Mouse (Mus musculus): ENCODE measurements around the gene Pcdh7. TPM values are rescaled to one million over a fixed set of nuclear protein-coding genes. Genes with fewer than 3 reads are reported as not detected.
A peak's percentile ranks its signal among the peaks of the same experiment; 100 is the strongest.

Gene Pcdh7
- polyA plus RNA-seq, 1 experiment from 2014 or later, result 22.8 TPM

DNA sequence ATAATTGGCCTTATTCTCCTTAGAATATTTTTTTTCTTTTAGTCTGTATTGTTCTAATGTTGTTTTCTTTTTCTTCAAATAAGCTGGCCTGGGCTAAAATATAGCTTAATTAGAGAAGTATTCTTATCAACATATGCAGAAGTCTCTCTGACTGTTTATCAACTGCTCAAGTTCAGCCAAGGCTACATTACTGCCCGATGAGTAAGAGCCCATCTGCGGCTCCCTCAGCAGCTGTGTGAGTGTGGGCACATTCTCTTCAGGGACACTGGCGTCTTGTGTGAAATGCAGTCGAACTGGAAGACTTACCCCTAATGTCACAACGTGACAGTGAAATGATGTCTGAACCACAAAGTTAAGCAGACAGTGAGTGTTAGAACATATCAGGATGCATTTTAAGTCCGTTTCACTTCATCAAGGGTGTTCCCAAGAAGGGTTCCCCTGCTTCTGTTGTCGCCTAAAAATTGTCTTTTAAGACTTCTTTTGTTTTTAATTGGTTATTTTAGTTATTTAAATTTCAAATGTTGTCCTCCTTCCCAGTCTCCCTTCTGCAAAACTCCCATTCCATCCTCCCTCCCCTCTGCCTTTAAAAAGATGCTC is 181.3 kb downstream of the Pcdh7 start:
- no peaks in the 10 kb centered on the region for H3K27me3 ChIP-seq (ENCODE audit: control insufficient read depth, insufficient read depth, low read length)
- no peaks in the 10 kb centered on the region for H3K9me3 ChIP-seq (replicated peaks; ENCODE audit: control insufficient read depth, low read length)
- 32% methylated on average over 7 of the region's 7 CpGs for WGBS
- no peak overlapping the region for H3K9ac ChIP-seq (ENCODE audit: low read length)
- peak overlapping the region; percentile 26; the same call in 1 of the 2 replicates for H3K4me2 ChIP-seq (ENCODE audit: low read depth, low read length)
- peak overlapping the region; percentile 42 for H3K27ac ChIP-seq (ENCODE audit: low read length)
- H3K4me1 ChIP-seq (ENCODE audit: control insufficient read depth, insufficient read depth, low read length), result peaks cover 6% of the 10 kb centered on the region
- no peaks in the 10 kb centered on the region for H3K36me3 ChIP-seq (ENCODE audit: control insufficient read depth, insufficient read depth)
- H3K4me3 ChIP-seq (ENCODE audit: low read length), result no peak overlapping the region
- ATAC-seq (replicated peaks; ENCODE audit: extremely low read depth, insufficient read depth, low FRiP score), result peak; percentile 52

DNA sequence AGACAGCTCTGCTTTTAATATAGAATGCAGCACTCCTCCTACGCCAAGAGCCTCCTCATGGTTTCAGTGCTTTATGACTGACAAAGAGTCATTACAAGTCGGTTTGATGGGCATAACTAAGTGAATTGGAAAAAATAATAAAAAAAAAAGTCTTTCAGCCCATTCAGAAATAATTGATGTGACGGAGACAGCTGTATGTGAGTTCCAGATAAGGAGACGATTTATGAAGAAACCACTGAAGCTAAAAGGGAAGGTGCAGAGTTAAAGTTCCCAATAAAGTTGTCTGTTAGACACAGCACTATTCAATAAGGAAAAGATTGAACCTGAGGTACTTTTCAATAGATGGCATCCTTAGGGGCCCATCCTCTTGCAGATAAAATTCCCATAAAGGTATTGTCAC is 189.5 kb downstream of the Pcdh7 start:
- Histone ChIP-seq H3K9ac (ENCODE audit: low read length) (no peak overlapping the region), H3K27me3 (ENCODE audit: control insufficient read depth, insufficient read depth, low read length) (no peaks in the 10 kb centered on the region), H3K27ac (ENCODE audit: low read length) (no peak overlapping the region), H3K9me3 (replicated peaks; ENCODE audit: control insufficient read depth, low read length) (no peaks in the 10 kb centered on the region), H3K36me3 (ENCODE audit: control insufficient read depth, insufficient read depth) (no peaks in the 10 kb centered on the region), H3K4me2 (ENCODE audit: low read depth, low read length) (no peak overlapping the region), H3K4me3 (ENCODE audit: low read length) (no peak overlapping the region), H3K4me1 (ENCODE audit: control insufficient read depth, insufficient read depth, low read length) (peaks cover 4% of the 10 kb centered on the region; the same call in 1 of the 2 replicates)
- WGBS, result 71% methylated on average over 4 of the region's 4 CpGs
- ATAC-seq (replicated peaks; ENCODE audit: extremely low read depth, insufficient read depth, low FRiP score), result no peak

DNA sequence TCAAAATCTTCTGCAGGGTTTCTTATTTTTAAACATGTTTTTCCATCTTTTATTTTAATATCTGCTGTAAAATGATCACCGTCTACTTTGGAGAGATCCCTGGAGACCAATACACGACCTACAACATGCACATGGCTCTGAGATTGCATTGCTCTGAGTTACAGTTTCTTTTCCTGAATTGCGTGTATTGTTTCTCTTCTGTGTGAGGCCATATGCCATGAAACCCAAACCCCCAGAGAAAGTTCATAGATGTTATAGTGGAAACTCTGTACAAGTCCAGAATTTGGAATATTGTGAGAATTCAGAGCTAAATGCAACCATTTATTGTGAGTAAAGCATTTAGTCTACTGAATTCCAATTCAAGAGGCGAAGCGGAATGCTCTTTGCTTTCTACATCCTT is 203.4 kb downstream of the Pcdh7 start:
- Histone ChIP-seq H3K36me3 (ENCODE audit: control insufficient read depth, insufficient read depth) (no peaks in the 10 kb centered on the region), H3K4me1 (ENCODE audit: control insufficient read depth, insufficient read depth, low read length) (no peaks in the 10 kb centered on the region), H3K9ac (ENCODE audit: low read length) (no peak overlapping the region), H3K27ac (ENCODE audit: low read length) (no peak overlapping the region), H3K4me3 (ENCODE audit: low read length) (no peak overlapping the region), H3K9me3 (replicated peaks; ENCODE audit: control insufficient read depth, low read length) (no peaks in the 10 kb centered on the region), H3K4me2 (ENCODE audit: low read depth, low read length) (no peak overlapping the region), H3K27me3 (ENCODE audit: control insufficient read depth, insufficient read depth, low read length) (no peaks in the 10 kb centered on the region)
- ATAC-seq (replicated peaks; ENCODE audit: extremely low read depth, insufficient read depth, low FRiP score), result no peak
- 84% methylated on average over 5 of the region's 5 CpGs for WGBS

DNA sequence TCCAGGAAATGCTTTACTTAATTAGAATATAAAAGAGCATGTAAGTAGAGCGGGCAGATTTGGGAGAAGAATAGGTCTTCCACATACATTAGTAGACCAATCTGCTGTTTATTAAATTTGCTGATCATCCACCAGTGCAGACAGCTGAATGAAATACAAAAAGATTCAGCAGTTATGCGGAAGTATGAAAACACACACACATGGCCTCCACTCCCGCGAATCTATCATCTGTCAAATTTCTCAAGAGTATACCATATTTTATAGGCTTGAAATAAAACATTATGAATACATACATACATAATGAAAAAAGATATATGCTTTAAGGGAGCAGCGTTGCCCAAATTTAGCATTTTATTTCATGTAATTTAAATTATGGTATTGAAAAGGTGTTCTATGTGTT is 213.6 kb downstream of the Pcdh7 start:
- no peaks in the 10 kb centered on the region for H3K9me3 ChIP-seq (replicated peaks; ENCODE audit: control insufficient read depth, low read length)
- no peaks in the 10 kb centered on the region for H3K4me1 ChIP-seq (ENCODE audit: control insufficient read depth, insufficient read depth, low read length)
- no peak overlapping the region for H3K4me2 ChIP-seq (ENCODE audit: low read depth, low read length)
- ATAC-seq (replicated peaks; ENCODE audit: extremely low read depth, insufficient read depth, low FRiP score), result no peak
- H3K27ac ChIP-seq (ENCODE audit: low read length), result no peak overlapping the region
- H3K9ac ChIP-seq (ENCODE audit: low read length), result no peak overlapping the region
- H3K27me3 ChIP-seq (ENCODE audit: control insufficient read depth, insufficient read depth, low read length), result no peaks in the 10 kb centered on the region
- no peak overlapping the region for H3K4me3 ChIP-seq (ENCODE audit: low read length)
- H3K36me3 ChIP-seq (ENCODE audit: control insufficient read depth, insufficient read depth), result no peaks in the 10 kb centered on the region
- 92% methylated on average over 5 of the region's 5 CpGs for WGBS

DNA sequence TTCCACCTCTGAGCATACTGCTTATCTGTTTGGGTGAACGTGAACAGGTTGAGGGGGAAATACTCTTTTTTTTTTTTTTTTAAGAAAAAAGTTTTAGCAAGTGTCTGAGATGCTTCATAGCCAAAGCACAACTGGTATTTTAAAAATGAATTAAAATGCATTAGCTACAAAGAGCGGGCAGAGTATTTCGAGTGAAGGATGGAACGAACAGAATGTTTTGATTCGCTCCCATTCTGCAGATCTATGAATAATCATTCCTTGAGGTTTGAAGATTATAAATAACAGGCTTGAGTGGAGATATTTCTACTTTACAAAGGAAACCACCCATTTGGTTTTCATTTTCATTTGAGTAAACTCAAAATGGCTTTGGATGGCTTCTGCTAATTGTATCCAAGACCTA is 214.0 kb downstream of the Pcdh7 start:
- H3K4me3 ChIP-seq (ENCODE audit: low read length), result no peak overlapping the region
- H3K9me3 ChIP-seq (replicated peaks; ENCODE audit: control insufficient read depth, low read length), result no peaks in the 10 kb centered on the region
- no peak overlapping the region for H3K27ac ChIP-seq (ENCODE audit: low read length)
- no peaks in the 10 kb centered on the region for H3K4me1 ChIP-seq (ENCODE audit: control insufficient read depth, insufficient read depth, low read length)
- ATAC-seq (replicated peaks; ENCODE audit: extremely low read depth, insufficient read depth, low FRiP score), result no peak
- H3K27me3 ChIP-seq (ENCODE audit: control insufficient read depth, insufficient read depth, low read length), result no peaks in the 10 kb centered on the region
- no peaks in the 10 kb centered on the region for H3K36me3 ChIP-seq (ENCODE audit: control insufficient read depth, insufficient read depth)
- no peak overlapping the region for H3K9ac ChIP-seq (ENCODE audit: low read length)
- 89% methylated on average over 5 of the region's 5 CpGs for WGBS
- H3K4me2 ChIP-seq (ENCODE audit: low read depth, low read length), result no peak overlapping the region

DNA sequence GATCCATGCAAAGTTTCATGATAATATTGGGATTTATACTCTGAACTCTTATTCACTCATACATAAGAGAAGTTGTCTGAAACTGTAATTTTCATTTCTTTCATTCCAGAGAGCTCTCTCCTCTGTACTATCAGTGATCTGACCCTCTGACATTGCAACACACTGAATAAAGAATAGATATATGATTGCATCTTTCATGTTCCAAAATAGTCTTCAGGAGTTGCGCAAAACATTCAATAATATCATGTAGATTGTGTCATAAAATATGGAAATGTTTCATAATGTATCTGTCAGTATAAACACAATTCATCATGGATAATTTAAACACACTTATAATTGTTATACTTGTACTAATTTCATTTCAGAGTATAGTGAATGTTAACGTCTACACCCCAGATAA is 216.9 kb downstream of the Pcdh7 start:
- no peak overlapping the region for H3K4me3 ChIP-seq (ENCODE audit: low read length)
- ATAC-seq (replicated peaks; ENCODE audit: extremely low read depth, insufficient read depth, low FRiP score), result no peak
- H3K4me1 ChIP-seq (ENCODE audit: control insufficient read depth, insufficient read depth, low read length), result no peaks in the 10 kb centered on the region
- H3K9me3 ChIP-seq (replicated peaks; ENCODE audit: control insufficient read depth, low read length), result no peaks in the 10 kb centered on the region
- no peaks in the 10 kb centered on the region for H3K36me3 ChIP-seq (ENCODE audit: control insufficient read depth, insufficient read depth)
- no peak overlapping the region for H3K9ac ChIP-seq (ENCODE audit: low read length)
- no peak overlapping the region for H3K4me2 ChIP-seq (ENCODE audit: low read depth, low read length)
- H3K27me3 ChIP-seq (ENCODE audit: control insufficient read depth, insufficient read depth, low read length), result no peaks in the 10 kb centered on the region
- no peak overlapping the region for H3K27ac ChIP-seq (ENCODE audit: low read length)
- WGBS, result 76% methylated on average over 2 of the region's 2 CpGs

DNA sequence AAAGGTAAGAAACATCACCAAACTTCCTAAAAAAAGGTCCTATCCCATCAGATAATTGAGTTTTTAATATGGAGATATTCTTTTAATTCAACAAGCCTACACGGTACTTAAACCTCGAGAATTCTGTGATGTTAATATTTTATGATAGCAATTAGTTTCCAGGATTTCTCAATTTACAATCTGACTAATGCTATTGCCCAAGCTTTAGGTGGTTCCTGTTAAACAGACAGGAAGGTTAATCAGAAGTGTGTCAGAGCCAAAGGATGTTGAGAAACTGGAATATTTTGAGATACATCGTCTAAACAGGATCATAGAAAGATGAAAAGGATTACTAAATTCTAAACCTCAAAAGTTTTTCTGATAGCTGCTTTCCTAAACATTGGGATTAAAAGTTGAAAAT is 222.7 kb downstream of the Pcdh7 start:
- ATAC-seq (replicated peaks; ENCODE audit: extremely low read depth, insufficient read depth, low FRiP score), result no peak
- H3K9me3 ChIP-seq (replicated peaks; ENCODE audit: control insufficient read depth, low read length), result no peaks in the 10 kb centered on the region

DNA sequence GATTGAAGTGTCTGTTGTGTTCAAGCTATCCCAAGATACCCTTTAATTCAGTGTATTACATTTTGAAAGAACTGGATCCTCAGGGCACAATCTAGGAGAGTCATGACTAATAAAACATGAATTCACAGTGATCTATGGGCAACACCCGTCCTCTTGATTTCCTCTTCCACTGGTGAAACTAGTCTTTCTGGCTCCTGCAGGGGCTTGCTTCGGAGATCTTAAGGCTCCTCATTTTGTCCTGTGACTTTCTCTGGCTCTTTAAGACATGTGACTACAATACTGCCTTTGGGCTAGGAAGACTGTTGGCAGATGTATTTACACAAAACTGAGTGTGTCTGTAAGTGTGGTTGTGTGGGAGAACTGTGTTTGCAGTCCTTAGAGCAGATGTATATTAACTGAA is 225.4 kb downstream of the Pcdh7 start:
- Histone ChIP-seq H3K36me3 (ENCODE audit: control insufficient read depth, insufficient read depth) (no peaks in the 10 kb centered on the region), H3K4me1 (ENCODE audit: control insufficient read depth, insufficient read depth, low read length) (no peaks in the 10 kb centered on the region), H3K9me3 (replicated peaks; ENCODE audit: control insufficient read depth, low read length) (no peaks in the 10 kb centered on the region), H3K4me2 (ENCODE audit: low read depth, low read length) (no peak overlapping the region), H3K9ac (ENCODE audit: low read length) (no peak overlapping the region), H3K27ac (ENCODE audit: low read length) (no peak overlapping the region), H3K27me3 (ENCODE audit: control insufficient read depth, insufficient read depth, low read length) (no peaks in the 10 kb centered on the region), H3K4me3 (ENCODE audit: low read length) (no peak overlapping the region)
- WGBS, result 78% methylated on average over 2 of the region's 2 CpGs
- ATAC-seq (replicated peaks; ENCODE audit: extremely low read depth, insufficient read depth, low FRiP score), result no peak

More for the DNA sequence above, 222.7 kb downstream of the Pcdh7 start:
- Histone ChIP-seq H3K4me2 (ENCODE audit: low read depth, low read length) (no peak overlapping the region), H3K36me3 (ENCODE audit: control insufficient read depth, insufficient read depth) (no peaks in the 10 kb centered on the region), H3K4me1 (ENCODE audit: control insufficient read depth, insufficient read depth, low read length) (no peaks in the 10 kb centered on the region), H3K27ac (ENCODE audit: low read length) (no peak overlapping the region), H3K9ac (ENCODE audit: low read length) (no peak overlapping the region), H3K27me3 (ENCODE audit: control insufficient read depth, insufficient read depth, low read length) (no peaks in the 10 kb centered on the region), H3K4me3 (ENCODE audit: low read length) (no peak overlapping the region)
- WGBS, result 75% methylated on average over 3 of the region's 3 CpGs

DNA sequence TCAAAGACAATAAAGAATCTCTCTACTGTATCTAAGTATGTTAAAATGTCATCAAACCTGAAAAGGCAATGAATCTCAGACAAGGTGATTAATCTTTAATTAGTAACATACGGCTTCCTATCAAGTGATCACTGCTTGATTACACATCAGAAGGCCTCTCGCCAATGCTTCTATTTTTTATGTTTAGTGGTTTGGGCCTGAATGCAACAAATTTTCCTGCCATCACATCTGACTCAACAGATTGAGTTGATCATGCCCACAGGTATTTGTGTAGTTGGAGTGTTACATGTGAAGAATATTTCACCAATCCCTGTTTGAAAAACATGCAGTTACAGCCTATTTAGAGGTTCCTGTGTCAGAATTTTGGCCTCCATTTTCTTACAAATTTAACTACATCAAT is 225.8 kb downstream of the Pcdh7 start:
- H3K9ac ChIP-seq (ENCODE audit: low read length), result no peak overlapping the region
- H3K4me3 ChIP-seq (ENCODE audit: low read length), result no peak overlapping the region
- 88% methylated on average over 2 of the region's 2 CpGs for WGBS
- H3K4me1 ChIP-seq (ENCODE audit: control insufficient read depth, insufficient read depth, low read length), result no peaks in the 10 kb centered on the region
- no peaks in the 10 kb centered on the region for H3K36me3 ChIP-seq (ENCODE audit: control insufficient read depth, insufficient read depth)
- no peak overlapping the region for H3K27ac ChIP-seq (ENCODE audit: low read length)
- ATAC-seq (replicated peaks; ENCODE audit: extremely low read depth, insufficient read depth, low FRiP score), result no peak
- no peaks in the 10 kb centered on the region for H3K27me3 ChIP-seq (ENCODE audit: control insufficient read depth, insufficient read depth, low read length)
- H3K4me2 ChIP-seq (ENCODE audit: low read depth, low read length), result no peak overlapping the region
- no peaks in the 10 kb centered on the region for H3K9me3 ChIP-seq (replicated peaks; ENCODE audit: control insufficient read depth, low read length)
